Mouse (Mus musculus) cerebellum, adult 11-12 months (tissue): ENCODE results near the gene E2f2.

Source experiments
- DNase-seq: peaks from one replicate; pipeline ENCODE4 v3.0.0; 2022

E2f2 gene

DNA sequence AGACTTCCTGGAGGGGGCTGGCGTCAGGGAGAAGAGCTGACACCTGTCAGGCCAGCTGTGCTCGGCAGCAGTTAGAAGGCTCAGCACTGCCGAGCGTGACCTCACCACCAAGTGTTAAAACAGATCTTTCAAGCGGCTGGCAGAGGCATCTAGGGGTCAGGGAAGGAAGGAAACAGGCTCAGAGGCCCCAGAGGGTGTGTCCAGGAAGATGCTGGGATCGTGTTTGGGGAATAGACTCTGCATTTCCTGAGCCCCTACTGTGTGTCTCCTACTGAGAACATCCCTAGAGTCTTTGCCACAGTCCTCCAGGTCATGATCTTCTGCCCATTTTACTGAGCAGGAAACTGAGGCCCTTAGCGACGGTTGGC is 5.0 kb downstream of the E2f2 start:
- no peak for DNase-seq

DNA sequence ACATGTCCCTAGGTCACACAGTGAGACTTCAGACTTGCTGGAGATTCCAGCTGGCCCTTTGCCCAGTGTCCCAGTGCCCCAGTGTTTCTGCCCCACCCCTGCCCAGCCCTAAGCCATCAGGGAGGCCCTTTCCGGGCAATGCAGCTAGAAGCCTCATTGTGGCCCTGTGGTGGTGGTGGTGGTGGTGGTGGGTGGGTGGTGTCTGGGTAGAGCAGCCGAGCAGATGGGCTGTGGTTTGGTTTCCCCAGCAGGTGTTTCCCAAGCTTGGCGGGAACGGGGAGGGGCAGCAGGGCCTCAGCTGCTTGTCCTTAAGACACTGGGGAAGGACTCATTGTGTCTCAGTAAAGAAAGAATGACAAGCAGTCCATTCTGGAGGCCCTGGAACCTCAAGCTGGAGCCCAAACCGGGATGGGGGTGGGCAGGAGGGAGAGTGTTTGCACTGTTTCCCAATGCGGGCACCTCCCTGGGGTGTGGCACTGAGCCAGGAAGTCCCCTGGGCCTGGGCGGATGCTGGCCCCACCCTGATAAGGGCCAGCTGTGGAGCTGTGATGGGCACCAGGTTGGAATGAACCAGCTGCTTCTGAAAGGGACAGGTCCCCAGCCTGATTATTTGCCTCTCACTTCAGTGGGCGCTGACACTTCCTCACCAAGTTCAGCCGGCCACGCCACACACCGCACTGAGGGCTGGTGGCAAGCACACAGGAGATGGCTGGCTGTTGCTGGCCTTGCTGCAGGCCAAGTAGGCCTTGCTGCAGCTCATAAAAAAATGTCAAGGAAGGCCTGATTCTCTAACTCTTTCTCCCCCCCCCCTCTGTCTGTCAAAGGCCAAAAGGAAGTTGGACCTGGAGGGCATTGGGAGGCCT is 5.6 kb downstream of the E2f2 start:
- DNase-seq, result no peak

GRCm38 (mm10) chr4:136178475-136178921 is 6.3 kb downstream of the E2f2 start:
- no peak for DNase-seq

DNA sequence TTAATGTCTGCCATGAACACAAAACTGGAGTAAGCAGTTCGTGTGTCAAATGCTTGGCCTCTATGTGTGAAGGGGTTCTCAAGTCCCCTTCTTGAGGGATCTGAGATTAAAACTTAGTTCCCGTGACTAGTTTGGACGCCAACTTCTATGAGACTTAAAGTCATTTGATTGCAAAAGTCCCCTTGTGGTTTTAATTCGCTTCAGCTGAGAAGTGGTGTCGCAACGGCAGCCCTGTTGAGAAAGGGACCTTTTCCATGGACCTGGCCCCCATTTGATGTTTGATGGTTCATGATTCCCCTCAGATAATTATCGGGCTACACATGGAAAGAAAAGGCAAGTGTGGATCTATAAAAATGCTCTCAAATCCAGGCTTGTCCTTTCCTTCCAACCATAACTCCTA is 7.3 kb downstream of the E2f2 start:
- no peak for DNase-seq

DNA sequence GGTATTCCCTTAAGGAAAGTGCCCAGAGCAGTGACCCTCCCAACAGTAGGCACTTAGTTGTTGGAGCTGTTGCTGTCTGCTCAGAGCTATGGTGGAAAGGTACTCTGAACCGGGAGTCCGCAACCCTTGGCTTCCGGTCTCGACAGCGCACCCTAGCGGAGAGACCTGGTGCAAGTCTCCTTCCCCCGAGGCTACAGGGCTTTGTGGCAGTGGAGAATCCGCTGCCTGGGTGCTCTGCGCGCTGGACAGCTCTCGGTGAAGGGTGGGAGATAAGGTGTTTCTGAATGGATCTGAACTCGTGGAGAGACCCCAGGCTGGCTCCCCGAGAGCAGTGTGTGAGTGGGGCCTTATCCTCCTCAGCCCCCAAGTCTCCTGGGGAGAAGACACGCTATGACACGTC is 7.8 kb downstream of the E2f2 start:
- DNase-seq, result peak; percentile 29

DNA sequence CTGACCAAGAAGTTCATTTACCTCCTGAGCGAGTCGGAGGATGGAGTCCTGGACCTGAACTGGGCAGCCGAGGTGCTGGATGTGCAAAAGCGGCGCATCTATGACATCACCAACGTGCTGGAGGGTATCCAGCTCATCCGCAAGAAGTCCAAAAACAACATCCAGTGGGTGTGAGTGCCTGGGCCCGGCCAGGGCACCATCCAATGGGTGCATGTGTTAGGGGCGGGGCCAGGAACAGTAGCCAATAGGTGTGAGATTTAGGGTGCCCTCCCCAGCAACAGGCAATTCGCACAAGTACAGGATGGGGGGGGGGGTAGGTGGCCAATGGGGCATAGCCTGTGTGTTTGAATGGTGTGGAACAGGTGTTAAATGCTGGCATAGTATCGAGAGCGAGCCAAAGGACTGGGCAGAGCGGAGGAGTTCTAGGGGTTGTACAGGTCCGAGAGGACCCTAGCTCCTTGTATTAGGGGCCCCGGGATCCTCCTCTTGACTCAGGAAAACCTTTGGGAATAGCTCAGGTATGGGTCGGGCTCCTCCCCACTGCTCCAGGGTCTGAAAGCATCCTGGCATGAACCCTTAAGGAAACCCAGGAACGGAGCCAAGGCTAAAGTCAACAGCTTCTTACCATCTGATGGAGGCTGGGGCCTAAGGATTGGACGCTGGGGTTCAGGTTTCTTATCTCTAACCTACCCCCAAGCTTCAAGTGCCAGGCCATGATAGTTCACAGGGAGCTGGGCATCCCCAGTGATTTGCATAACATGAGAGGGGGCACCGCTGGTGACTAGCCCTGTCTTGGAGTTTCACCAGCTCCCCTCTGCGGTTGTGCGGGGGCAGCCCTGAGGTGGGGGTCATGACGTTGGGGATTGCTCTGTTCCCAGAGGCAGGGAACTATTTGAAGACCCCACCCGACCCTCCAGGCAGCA is 8.5 kb downstream of the E2f2 start:
- DNase-seq, result peak; percentile 57

- no peak for DNase-seq
Observed at GRCm38 (mm10) chr4:136181367-136181766, 9.2 kb downstream of the E2f2 start.

GRCm38 (mm10) chr4:136185375-136185774 is 13.2 kb downstream of the E2f2 start:
- DNase-seq, result no peak

DNA sequence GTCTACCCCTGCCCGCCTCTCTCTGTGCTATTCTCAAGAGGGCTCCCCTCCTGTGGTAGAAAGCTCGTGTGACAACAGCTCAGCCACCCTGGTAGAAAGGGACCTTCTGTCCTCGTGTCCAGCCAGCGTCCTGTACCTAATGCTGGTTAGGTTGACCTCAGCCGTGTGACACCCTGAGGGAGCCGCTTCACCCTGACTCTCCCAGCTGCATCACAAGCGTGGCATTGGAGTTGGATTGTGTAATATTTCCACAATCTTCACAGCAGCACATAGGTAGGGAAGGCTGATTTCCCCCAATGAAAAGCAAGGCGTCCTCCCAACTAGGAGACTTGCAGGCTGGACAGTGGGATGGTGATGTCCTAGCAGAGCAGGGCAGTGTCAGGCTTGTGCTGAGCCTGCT is 14.1 kb downstream of the E2f2 start:
- DNase-seq, result no peak

DNA sequence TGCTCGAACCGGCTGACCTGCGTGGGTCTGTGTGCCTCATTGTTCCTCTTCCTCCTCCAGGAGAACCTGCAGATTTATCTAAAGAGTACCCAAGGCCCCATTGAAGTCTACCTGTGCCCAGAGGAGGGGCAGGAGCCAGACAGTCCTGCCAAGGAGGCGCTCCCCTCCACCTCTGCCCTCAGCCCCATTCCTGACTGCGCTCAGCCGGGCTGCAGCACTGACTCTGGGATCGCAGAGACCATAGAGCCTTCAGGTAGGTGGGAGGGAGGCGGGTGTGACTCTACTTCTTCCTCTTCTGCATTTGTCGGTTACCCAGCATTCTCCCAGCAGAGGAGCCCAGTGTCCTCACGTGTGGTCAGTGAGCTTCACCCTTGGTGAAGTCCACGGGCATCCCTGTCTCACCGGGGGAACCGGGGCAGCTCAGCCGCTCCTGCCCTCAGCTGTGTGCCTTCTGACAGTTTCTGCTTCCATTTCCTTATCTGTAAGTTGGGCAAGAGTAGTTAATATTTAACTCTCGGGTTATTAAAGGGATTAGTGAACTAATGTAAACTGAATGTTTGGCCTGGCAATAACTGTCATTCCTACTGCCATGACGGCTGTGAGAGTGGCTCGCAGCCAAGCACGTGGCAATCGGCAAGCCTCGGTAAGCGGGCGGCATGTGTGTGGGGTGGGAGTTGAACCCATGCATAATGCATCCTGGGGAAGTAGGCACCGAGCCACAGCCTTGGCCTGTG is 14.7 kb downstream of the E2f2 start:
- DNase-seq, result no peak

DNA sequence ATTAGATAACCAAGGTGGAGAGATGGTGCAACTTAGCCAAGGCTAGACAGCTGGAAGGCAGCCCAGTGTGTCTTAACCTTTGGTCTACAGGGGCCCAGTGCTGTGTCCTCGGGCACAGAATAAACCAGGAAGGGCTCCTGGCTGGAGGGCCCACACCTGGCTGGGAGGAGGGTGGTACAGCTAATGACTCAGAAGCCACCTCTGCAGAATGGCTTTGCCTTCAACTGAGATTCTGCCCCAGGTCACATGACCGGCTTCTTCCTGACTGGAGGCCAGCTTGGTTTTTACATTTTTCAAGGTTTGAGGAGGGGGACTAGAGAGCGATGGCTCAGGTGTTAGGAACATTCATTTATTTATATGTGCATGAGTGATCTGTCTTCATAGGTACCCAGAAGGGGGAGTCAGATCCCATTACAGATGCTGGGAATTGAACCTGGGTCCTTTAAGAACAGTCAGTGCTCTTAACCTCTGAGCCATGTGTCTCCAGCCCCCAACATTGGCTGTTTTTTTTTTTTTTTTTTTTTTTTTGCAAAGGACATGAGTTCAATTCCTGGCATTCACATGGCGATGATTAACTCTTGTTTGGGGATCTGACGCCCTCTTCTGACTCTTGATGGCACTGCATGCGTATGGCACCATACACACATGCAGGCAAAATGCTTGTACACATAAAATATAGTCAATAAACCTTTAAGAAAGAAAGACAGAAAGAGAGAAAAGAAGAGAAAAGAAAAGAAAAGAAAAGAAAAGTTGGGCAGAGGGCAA is 17.0 kb downstream of the E2f2 start:
- DNase-seq, result no peak

GRCm38 (mm10) chr4:136189912-136190311 is 17.7 kb downstream of the E2f2 start:
- DNase-seq, result no peak

GRCm38 (mm10) chr4:136193571-136193970 is 21.4 kb downstream of the E2f2 start:
- DNase-seq, result no peak

GRCm38 (mm10) chr4:136195029-136195428 is 22.8 kb downstream of the E2f2 start:
- DNase-seq, result no peak

DNA sequence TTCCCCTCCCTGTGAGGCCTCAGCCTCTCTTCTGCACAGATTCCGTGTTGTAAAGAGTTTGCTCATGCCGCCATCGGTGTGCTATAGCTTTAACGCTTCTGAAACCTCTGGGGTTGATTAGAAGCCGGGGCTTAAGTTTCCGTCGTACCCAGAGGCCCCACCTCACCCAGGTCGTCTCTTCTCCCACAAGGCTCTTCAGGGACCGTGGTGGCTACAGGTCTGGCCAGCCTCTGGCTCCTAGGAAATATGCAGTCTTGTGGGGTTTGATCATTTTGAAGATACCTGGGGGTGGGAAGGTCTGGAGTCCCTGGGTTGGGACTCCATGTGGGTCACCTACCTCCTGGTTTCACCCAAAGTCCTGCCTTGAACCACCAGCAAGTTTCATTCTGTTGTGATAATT is 23.4 kb downstream of the E2f2 start:
- no peak for DNase-seq

- DNase-seq, result no peak
Observed at GRCm38 (mm10) chr4:136196201-136196600, 24.0 kb downstream of the E2f2 start.

GRCm38 (mm10) chr4:136198846-136199245 is 26.7 kb downstream of the E2f2 start:
- DNase-seq, result no peak

- DNase-seq, result no peak
Observed at GRCm38 (mm10) chr4:136199562-136200292, 27.5 kb downstream of the E2f2 start.

- no peak for DNase-seq
Observed at GRCm38 (mm10) chr4:136202509-136202908, 30.3 kb downstream of the E2f2 start.

DNA sequence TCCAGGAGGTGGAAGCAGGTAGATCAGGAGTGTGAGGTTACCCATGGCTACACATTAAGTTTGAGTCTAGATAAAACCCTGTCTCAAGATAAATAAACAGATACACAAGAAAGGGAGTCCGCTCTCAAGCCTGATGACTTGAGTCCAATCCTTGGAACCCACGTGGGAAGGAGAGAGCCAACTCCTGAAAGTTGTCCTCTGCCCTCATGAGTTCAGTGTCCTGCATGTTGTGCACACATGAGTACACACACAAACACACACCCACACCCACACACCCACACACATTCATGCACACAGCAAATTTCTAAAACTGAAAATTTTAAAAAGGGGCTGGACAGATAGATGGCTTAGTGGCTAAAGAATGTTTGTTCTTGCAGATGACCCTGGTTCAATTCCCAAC is 32.6 kb downstream of the E2f2 start:
- DNase-seq, result no peak

GRCm38 (mm10) chr4:136206033-136206893 is 34.1 kb downstream of the E2f2 start, which contains the start of gene Asap3:
Gene Asap3 (plus strand): TSS chr4:136206365.
- peak; percentile 56 for DNase-seq
